Mouse (Mus musculus) stomach, embryonic 16.5 days (tissue): ENCODE data around the gene Ift57. TPM values are rescaled to one million over a fixed set of nuclear protein-coding genes. Genes with fewer than 3 reads are reported as not detected.

Experiments
- ATAC-seq: fragments of 200-750 bp; cut with Nextera tagmentation; 2 replicates; pipeline ENCODE4 v1.8.0; 2017; ENCODE audit warnings: moderate number of reproducible peaks, moderate TSS enrichment; ENCODE audit not compliant: insufficient read depth, low FRiP score
- H3K27ac ChIP-seq: fragments of 300-500 bp; sonication (generic); 2 replicates; pipeline ENCODE4 v1.5.1; 2014; ENCODE audit warnings: low read length
- H3K27me3 ChIP-seq: fragments of 300-500 bp; sonication (generic); 2 replicates; pipeline ENCODE4 v1.6.1; 2014; ENCODE audit warnings: low read length, control low read depth, mixed read lengths; ENCODE audit not compliant: control insufficient read depth, insufficient read depth
- H3K36me3 ChIP-seq: fragments of 300-500 bp; sonication (generic); 2 replicates; pipeline ENCODE4 v1.6.1; 2014; ENCODE audit warnings: low read length; ENCODE audit not compliant: control insufficient read depth, insufficient read depth
- H3K4me1 ChIP-seq: fragments of 300-500 bp; sonication (generic); 2 replicates; pipeline ENCODE4 v1.6.1; 2014; ENCODE audit warnings: low read length, control low read depth, mixed read lengths; ENCODE audit not compliant: control insufficient read depth, insufficient read depth
- H3K4me2 ChIP-seq: fragments of 300-500 bp; sonication (generic); 2 replicates; pipeline ENCODE4 v1.6.1; 2014; ENCODE audit warnings: low read depth, low read length, mixed read lengths
- H3K4me3 ChIP-seq: fragments of 300-500 bp; sonication (generic); replicated peaks from 2 replicates; pipeline ENCODE4 v1.5.1; 2014; ENCODE audit warnings: mild to moderate bottlenecking, low read length
- H3K9ac ChIP-seq: fragments of 300-500 bp; sonication (generic); 2 replicates; pipeline ENCODE4 v1.6.1; 2014; ENCODE audit warnings: low read length
- H3K9me3 ChIP-seq: fragments of 300-500 bp; sonication (generic); replicated peaks from 2 replicates; pipeline ENCODE4 v1.6.1; 2016; ENCODE audit warnings: low read length, control low read depth; ENCODE audit not compliant: control insufficient read depth
- WGBS: fragments of 180-500 bp; shearing (Covaris S2); extraction: QIAGEN DNeasy Blood & Tissue Kit; methylation state at CpG from one replicate; pipeline ENCODE4 v1.1.7; 2014; 5-methylcytosine and 5-hydroxymethylcytosine counted together
- polyA plus RNA-seq: library from polyadenylated mRNA; unstranded; fragments of >200 nt; fragmentation: Nextera tagmentation; extraction: Ambion mirVana; gene quantifications from 2 replicates; pipeline ENCODE4 v1.2.1, GENCODE M21; 2015

The Ift57 gene
- polyA plus RNA-seq, 1 experiment from 2014 or later = 19.5 TPM

- Histone ChIP-seq H3K9ac (no peak overlapping the region), H3K36me3 (no peaks in the 10 kb centered on the region), H3K27me3 (no peaks in the 10 kb centered on the region), H3K27ac (no peak overlapping the region), H3K4me3 (no peak overlapping the region), H3K9me3 (no peaks in the 10 kb centered on the region), H3K4me1 (no peaks in the 10 kb centered on the region), H3K4me2 (no peak overlapping the region)
- ATAC-seq = no peak
- WGBS = 85% methylated on average over 4 of the region's 4 CpGs
Observed at GRCm38 (mm10) chr16:49768491-49769031, 69.5 kb downstream of the Ift57 start.

GRCm38 (mm10) chr16:49769831-49770261, 70.8 kb downstream of the Ift57 start:
- 0 out of 2 replicates have a peak, but pooled peaks have one; percentile 33 for ATAC-seq
- 69% methylated on average over 2 of the region's 2 CpGs for whole genome bisulfite sequencing
- H3K27ac ChIP-seq = no peak overlapping the region

GRCm38 (mm10) chr16:49770320-49771189, 71.5 kb downstream of the Ift57 start:
- Histone ChIP-seq H3K4me3 (no peak overlapping the region), H3K27me3 (no peaks in the 10 kb centered on the region), H3K27ac (no peak overlapping the region), H3K4me2 (no peak overlapping the region), H3K9me3 (no peaks in the 10 kb centered on the region), H3K36me3 (no peaks in the 10 kb centered on the region), H3K4me1 (no peaks in the 10 kb centered on the region), H3K9ac (no peak overlapping the region)
- no peak for ATAC-seq
- WGBS = 83% methylated on average over 12 of the region's 12 CpGs

More at GRCm38 (mm10) chr16:49769831-49770261, 70.8 kb downstream of the Ift57 start:
- Histone ChIP-seq H3K4me2 (no peak overlapping the region), H3K9me3 (no peaks in the 10 kb centered on the region), H3K4me3 (no peak overlapping the region), H3K36me3 (no peaks in the 10 kb centered on the region), H3K27me3 (no peaks in the 10 kb centered on the region), H3K4me1 (no peaks in the 10 kb centered on the region), H3K9ac (no peak overlapping the region)

GRCm38 (mm10) chr16:49771609-49772396, 72.8 kb downstream of the Ift57 start:
- 74% methylated on average over 7 of the region's 7 CpGs for WGBS
- no peak for ATAC-seq
- Histone ChIP-seq H3K36me3 (no peaks in the 10 kb centered on the region), H3K9ac (no peak overlapping the region), H3K4me1 (peaks cover 2% of the 10 kb centered on the region; the same call in 1 of the 2 replicates), H3K9me3 (no peaks in the 10 kb centered on the region), H3K4me2 (no peak overlapping the region), H3K27me3 (no peaks in the 10 kb centered on the region), H3K27ac (no peak overlapping the region), H3K4me3 (no peak overlapping the region)

- no peak for ATAC-seq
- Histone ChIP-seq H3K4me3 (no peak overlapping the region), H3K27me3 (no peaks in the 10 kb centered on the region), H3K27ac (no peak overlapping the region), H3K4me2 (no peak overlapping the region), H3K36me3 (no peaks in the 10 kb centered on the region), H3K9me3 (no peaks in the 10 kb centered on the region), H3K4me1 (peaks cover 2% of the 10 kb centered on the region; the same call in 1 of the 2 replicates), H3K9ac (no peak overlapping the region)
- 33% methylated on average over 1 of the region's 1 CpGs for WGBS
Observed at GRCm38 (mm10) chr16:49772576-49772975, 73.5 kb downstream of the Ift57 start.

GRCm38 (mm10) chr16:49773068-49773467, 74.0 kb downstream of the Ift57 start:
- Histone ChIP-seq H3K27ac (no peak overlapping the region), H3K9ac (no peak overlapping the region), H3K4me1 (peaks cover 2% of the 10 kb centered on the region; the same call in 1 of the 2 replicates), H3K4me2 (no peak overlapping the region), H3K27me3 (no peaks in the 10 kb centered on the region), H3K9me3 (no peaks in the 10 kb centered on the region), H3K36me3 (no peaks in the 10 kb centered on the region), H3K4me3 (no peak overlapping the region)
- ATAC-seq = no peak
- 73% methylated on average over 1 of the region's 1 CpGs for WGBS

- Histone ChIP-seq H3K4me1 (peaks cover 2% of the 10 kb centered on the region; the same call in 1 of the 2 replicates), H3K9me3 (no peaks in the 10 kb centered on the region), H3K36me3 (no peaks in the 10 kb centered on the region), H3K27ac (no peak overlapping the region), H3K4me3 (no peak overlapping the region), H3K4me2 (no peak overlapping the region), H3K27me3 (no peaks in the 10 kb centered on the region), H3K9ac (no peak overlapping the region)
- 78% methylated on average over 18 of the region's 18 CpGs for WGBS
- no peak for ATAC-seq
Observed at GRCm38 (mm10) chr16:49774059-49775001, 75.3 kb downstream of the Ift57 start.
